Mouse (Mus musculus) limb, embryonic 13.5 days (tissue): ENCODE data around the gene Tbc1d21. TPM values are rescaled to one million over a fixed set of nuclear protein-coding genes. Genes with fewer than 3 reads are reported as not detected.

Experiments
- ATAC-seq: fragments of 200-750 bp; cut with Nextera tagmentation; 2 replicates; pipeline ENCODE4 v1.8.0; 2017; ENCODE audit warnings: low read depth, moderate number of reproducible peaks, moderate TSS enrichment; ENCODE audit not compliant: low FRiP score
- H3K27ac ChIP-seq: fragments of 300-500 bp; sonication (generic); 2 replicates; pipeline ENCODE4 v1.5.1; 2015; ENCODE audit warnings: inconsistent platforms, mild to moderate bottlenecking, moderate library complexity
- H3K27me3 ChIP-seq: fragments of 300-500 bp; sonication (generic); 2 replicates; pipeline ENCODE4 v1.6.1; 2015; ENCODE audit warnings: mild to moderate bottlenecking, inconsistent platforms
- H3K36me3 ChIP-seq: fragments of 300-500 bp; sonication (generic); 2 replicates; pipeline ENCODE4 v1.6.1; 2015; ENCODE audit warnings: inconsistent platforms, mild to moderate bottlenecking, moderate library complexity
- H3K4me1 ChIP-seq: fragments of 300-500 bp; sonication (generic); 2 replicates; pipeline ENCODE4 v1.6.1; 2015; ENCODE audit warnings: inconsistent platforms
- H3K4me2 ChIP-seq: fragments of 300-500 bp; sonication (generic); replicated peaks from 2 replicates; pipeline ENCODE4 v1.6.1; 2015; ENCODE audit warnings: inconsistent platforms, mild to moderate bottlenecking, moderate library complexity
- H3K4me3 ChIP-seq: fragments of 300-500 bp; sonication (generic); 2 replicates; pipeline ENCODE4 v1.5.1; 2015; ENCODE audit warnings: moderate library complexity, mild to moderate bottlenecking, inconsistent platforms
- H3K9ac ChIP-seq: fragments of 300-500 bp; sonication (generic); 2 replicates; pipeline ENCODE4 v1.6.1; 2015; ENCODE audit warnings: mild to moderate bottlenecking, inconsistent platforms
- H3K9me3 ChIP-seq: fragments of 300-500 bp; sonication (generic); 2 replicates; pipeline ENCODE4 v1.6.1; 2016; ENCODE audit warnings: inconsistent platforms
- WGBS: fragments of 180-500 bp; shearing (Covaris S2); methylation state at CpG from one replicate; pipeline ENCODE4 v1.1.7; 2015; 5-methylcytosine and 5-hydroxymethylcytosine counted together
- polyA plus RNA-seq: library from polyadenylated mRNA; unstranded; fragments of >200 nt; fragmentation: Nextera tagmentation; extraction: Ambion mirVana; gene quantifications from 2 replicates; pipeline ENCODE4 v1.2.1, GENCODE M21; 2015

Tbc1d21 gene
- polyA plus RNA-seq, 1 experiment from 2014 or later, result not detected

GRCm38 (mm10) chr9:58371914-58372313, 1.7 kb upstream of the Tbc1d21 start:
- 44% methylated on average over 8 of the region's 8 CpGs for WGBS
- ATAC-seq, result no peak

GRCm38 (mm10) chr9:58369644-58370043, 611 bp downstream of the Tbc1d21 start:
- H3K4me1 ChIP-seq, result peaks cover 11% of the 10 kb centered on the region
- no peak overlapping the region for H3K27ac ChIP-seq
- no peaks in the 10 kb centered on the region for H3K27me3 ChIP-seq
- no peak for ATAC-seq
- 47% methylated on average over 6 of the region's 6 CpGs for WGBS
- no peak overlapping the region for H3K4me3 ChIP-seq
- no peaks in the 10 kb centered on the region for H3K36me3 ChIP-seq
- H3K9ac ChIP-seq, result no peak overlapping the region
- no peak overlapping the region for H3K4me2 ChIP-seq
- no peaks in the 10 kb centered on the region for H3K9me3 ChIP-seq

More at GRCm38 (mm10) chr9:58371914-58372313, 1.7 kb upstream of the Tbc1d21 start:
- Histone ChIP-seq H3K4me2 (no peak overlapping the region), H3K9ac (no peak overlapping the region), H3K27me3 (no peaks in the 10 kb centered on the region), H3K4me1 (peaks cover 11% of the 10 kb centered on the region), H3K4me3 (no peak overlapping the region), H3K27ac (no peak overlapping the region), H3K9me3 (no peaks in the 10 kb centered on the region), H3K36me3 (no peaks in the 10 kb centered on the region)

- Histone ChIP-seq H3K36me3 (no peaks in the 10 kb centered on the region), H3K27ac (no peak overlapping the region), H3K4me1 (no peaks in the 10 kb centered on the region), H3K27me3 (no peaks in the 10 kb centered on the region), H3K4me3 (no peak overlapping the region), H3K4me2 (no peak overlapping the region), H3K9me3 (no peaks in the 10 kb centered on the region), H3K9ac (no peak overlapping the region)
- 75% methylated on average over 8 of the region's 8 CpGs for WGBS
- ATAC-seq, result no peak
These were observed 5.9 kb downstream of the Tbc1d21 start for GRCm38 (mm10) chr9:58364325-58364724.

GRCm38 (mm10) chr9:58361956-58362355, 8.3 kb downstream of the Tbc1d21 start:
- no peak for ATAC-seq
- WGBS, result 69% methylated on average over 7 of the region's 7 CpGs
- Histone ChIP-seq H3K4me3 (no peak overlapping the region), H3K9me3 (no peaks in the 10 kb centered on the region), H3K27me3 (no peaks in the 10 kb centered on the region), H3K36me3 (no peaks in the 10 kb centered on the region), H3K4me2 (no peak overlapping the region), H3K9ac (no peak overlapping the region), H3K4me1 (no peaks in the 10 kb centered on the region), H3K27ac (no peak overlapping the region)

GRCm38 (mm10) chr9:58361373-58361772, 8.9 kb downstream of the Tbc1d21 start:
- H3K36me3 ChIP-seq, result no peaks in the 10 kb centered on the region
- H3K4me2 ChIP-seq, result no peak overlapping the region
- no peak overlapping the region for H3K27ac ChIP-seq
- H3K9me3 ChIP-seq, result no peaks in the 10 kb centered on the region
- ATAC-seq, result no peak
- WGBS, result 75% methylated on average over 1 of the region's 1 CpGs
- H3K4me1 ChIP-seq, result no peaks in the 10 kb centered on the region
- H3K9ac ChIP-seq, result no peak overlapping the region
- no peak overlapping the region for H3K4me3 ChIP-seq
- no peaks in the 10 kb centered on the region for H3K27me3 ChIP-seq

- Histone ChIP-seq H3K36me3 (no peaks in the 10 kb centered on the region), H3K4me2 (no peak overlapping the region), H3K4me3 (no peak overlapping the region), H3K27ac (no peak overlapping the region), H3K27me3 (no peaks in the 10 kb centered on the region), H3K9ac (no peak overlapping the region), H3K9me3 (no peaks in the 10 kb centered on the region), H3K4me1 (no peaks in the 10 kb centered on the region)
- ATAC-seq, result no peak
- WGBS, result 26% methylated on average over 6 of the region's 6 CpGs
These were observed 14.8 kb downstream of the Tbc1d21 start for GRCm38 (mm10) chr9:58355262-58356050.

GRCm38 (mm10) chr9:58354701-58355100, 15.6 kb downstream of the Tbc1d21 start:
- H3K9ac ChIP-seq, result no peak overlapping the region
- no peak overlapping the region for H3K4me2 ChIP-seq
- no peaks in the 10 kb centered on the region for H3K36me3 ChIP-seq
- no peak overlapping the region for H3K27ac ChIP-seq
- H3K4me1 ChIP-seq, result no peaks in the 10 kb centered on the region
- 86% methylated on average over 6 of the region's 6 CpGs for WGBS
- H3K4me3 ChIP-seq, result no peak overlapping the region
- no peak for ATAC-seq
- H3K27me3 ChIP-seq, result no peaks in the 10 kb centered on the region
- no peaks in the 10 kb centered on the region for H3K9me3 ChIP-seq

- Histone ChIP-seq H3K4me3 (no peak overlapping the region), H3K9me3 (no peaks in the 10 kb centered on the region), H3K4me1 (no peaks in the 10 kb centered on the region), H3K27me3 (no peaks in the 10 kb centered on the region), H3K9ac (no peak overlapping the region), H3K36me3 (no peaks in the 10 kb centered on the region), H3K4me2 (no peak overlapping the region), H3K27ac (no peak overlapping the region)
- ATAC-seq, result no peak
- 71% methylated on average over 6 of the region's 6 CpGs for WGBS
These were observed 17.0 kb downstream of the Tbc1d21 start for GRCm38 (mm10) chr9:58353224-58353623.

GRCm38 (mm10) chr9:58347795-58348194, 22.5 kb downstream of the Tbc1d21 start:
- no peak for ATAC-seq
- Histone ChIP-seq H3K4me3 (no peak overlapping the region), H3K36me3 (no peaks in the 10 kb centered on the region), H3K9me3 (no peaks in the 10 kb centered on the region), H3K27me3 (no peaks in the 10 kb centered on the region), H3K4me1 (peaks cover 8% of the 10 kb centered on the region; the same call in 1 of the 2 replicates), H3K27ac (no peak overlapping the region), H3K4me2 (no peak overlapping the region), H3K9ac (no peak overlapping the region)
- WGBS, result 89% methylated on average over 6 of the region's 6 CpGs

GRCm38 (mm10) chr9:58346498-58346897, 23.8 kb downstream of the Tbc1d21 start:
- no peak overlapping the region for H3K27ac ChIP-seq
- H3K4me1 ChIP-seq, result peaks cover 8% of the 10 kb centered on the region; the same call in 1 of the 2 replicates
- no peaks in the 10 kb centered on the region for H3K27me3 ChIP-seq
- H3K4me2 ChIP-seq, result no peak overlapping the region
- no peak overlapping the region for H3K9ac ChIP-seq
- no peaks in the 10 kb centered on the region for H3K36me3 ChIP-seq
- ATAC-seq, result no peak
- WGBS, result 26% methylated on average over 10 of the region's 10 CpGs
- no peaks in the 10 kb centered on the region for H3K9me3 ChIP-seq
- H3K4me3 ChIP-seq, result no peak overlapping the region

GRCm38 (mm10) chr9:58345963-58346362, 24.3 kb downstream of the Tbc1d21 start:
- Histone ChIP-seq H3K9me3 (no peaks in the 10 kb centered on the region), H3K27ac (no peak overlapping the region), H3K4me2 (no peak overlapping the region), H3K36me3 (no peaks in the 10 kb centered on the region), H3K4me1 (peaks cover 8% of the 10 kb centered on the region; the same call in 1 of the 2 replicates), H3K9ac (no peak overlapping the region), H3K27me3 (no peaks in the 10 kb centered on the region), H3K4me3 (no peak overlapping the region)
- ATAC-seq, result no peak
- WGBS, result 44% methylated on average over 7 of the region's 7 CpGs

GRCm38 (mm10) chr9:58341795-58342194, 28.5 kb downstream of the Tbc1d21 start:
- Histone ChIP-seq H3K36me3 (no peaks in the 10 kb centered on the region), H3K9ac (no peak overlapping the region), H3K4me2 (no peak overlapping the region), H3K4me1 (peaks cover 8% of the 10 kb centered on the region; the same call in 1 of the 2 replicates), H3K27me3 (no peaks in the 10 kb centered on the region), H3K4me3 (no peak overlapping the region), H3K9me3 (no peaks in the 10 kb centered on the region), H3K27ac (no peak overlapping the region)
- WGBS, result 94% methylated on average over 1 of the region's 1 CpGs
- ATAC-seq, result no peak
